Mouse (Mus musculus): ENCODE measurements around the gene Sbk2. TPM values are rescaled to one million over a fixed set of nuclear protein-coding genes. Genes with fewer than 3 reads are reported as not detected.
A peak's percentile ranks its signal among the peaks of the same experiment; 100 is the strongest.

Sbk2 gene
- polyA plus RNA-seq, 1 experiment from 2014 or later, result not detected

DNA sequence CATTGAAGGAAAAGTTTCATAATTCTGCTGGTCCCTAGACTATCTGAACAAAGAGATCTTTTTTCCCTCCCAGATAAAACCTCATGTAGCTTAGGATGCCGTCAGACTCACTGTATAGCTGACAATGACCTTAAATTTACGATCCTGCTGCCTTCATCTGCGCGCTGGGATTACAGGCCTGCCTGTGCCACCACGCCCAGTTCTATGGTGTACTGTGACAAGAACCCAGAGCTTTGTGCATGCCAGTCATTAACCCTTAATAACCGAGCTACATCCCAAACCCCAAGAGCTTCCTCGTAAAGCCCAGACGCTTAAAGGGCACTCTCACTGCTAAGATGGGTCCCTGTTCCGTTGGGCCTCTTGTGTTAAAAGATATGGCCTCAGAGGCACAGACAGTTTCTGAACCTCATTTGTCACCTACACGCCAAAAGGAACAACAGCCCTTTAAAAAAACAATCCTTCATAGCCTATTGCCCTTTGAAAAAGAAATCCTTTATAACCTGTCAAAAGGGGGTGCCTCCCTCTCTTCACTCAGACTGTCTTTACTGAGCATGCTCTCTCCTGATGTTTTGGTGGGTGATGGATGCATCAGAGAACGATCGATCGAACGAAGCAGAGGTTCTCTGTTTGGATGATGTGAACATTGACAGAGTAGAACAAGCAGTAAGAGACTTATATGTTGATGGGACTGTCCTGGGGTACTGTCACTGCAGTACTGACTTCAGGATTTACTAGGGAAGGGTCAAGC is 48.4 kb downstream of the Sbk2 start:
- H3K27ac ChIP-seq (ENCODE audit: low read depth, low read length), result peak overlapping the region; percentile 81
- peak; percentile 23 for ATAC-seq (replicated peaks; ENCODE audit: low FRiP score)
- H3K4me1 ChIP-seq (replicated peaks; ENCODE audit: control insufficient read depth, insufficient read depth, low read length), result peaks cover 8% of the 10 kb centered on the region; the same call in 1 of the 2 replicates
- peak overlapping the region; percentile 70 for H3K4me3 ChIP-seq (ENCODE audit: low read depth, low read length)
- H3K4me2 ChIP-seq (ENCODE audit: low read depth, low read length, severe bottlenecking), result peak overlapping the region; percentile 90
- H3K9ac ChIP-seq (ENCODE audit: low read length), result peak overlapping the region; percentile 94
- peak; percentile 53 for DNase-seq (ENCODE audit: low spot score)
- 25% methylated on average over 14 of the region's 14 CpGs for WGBS
- H3K9me3 ChIP-seq (ENCODE audit: control insufficient read depth, low read length), result no peaks in the 10 kb centered on the region
- H3K36me3 ChIP-seq (ENCODE audit: control insufficient read depth, insufficient read depth, low read length), result peaks cover 4% of the 10 kb centered on the region; the same call in 1 of the 2 replicates
- no peaks in the 10 kb centered on the region for H3K27me3 ChIP-seq (ENCODE audit: control insufficient read depth, insufficient read depth, low read length)

DNA sequence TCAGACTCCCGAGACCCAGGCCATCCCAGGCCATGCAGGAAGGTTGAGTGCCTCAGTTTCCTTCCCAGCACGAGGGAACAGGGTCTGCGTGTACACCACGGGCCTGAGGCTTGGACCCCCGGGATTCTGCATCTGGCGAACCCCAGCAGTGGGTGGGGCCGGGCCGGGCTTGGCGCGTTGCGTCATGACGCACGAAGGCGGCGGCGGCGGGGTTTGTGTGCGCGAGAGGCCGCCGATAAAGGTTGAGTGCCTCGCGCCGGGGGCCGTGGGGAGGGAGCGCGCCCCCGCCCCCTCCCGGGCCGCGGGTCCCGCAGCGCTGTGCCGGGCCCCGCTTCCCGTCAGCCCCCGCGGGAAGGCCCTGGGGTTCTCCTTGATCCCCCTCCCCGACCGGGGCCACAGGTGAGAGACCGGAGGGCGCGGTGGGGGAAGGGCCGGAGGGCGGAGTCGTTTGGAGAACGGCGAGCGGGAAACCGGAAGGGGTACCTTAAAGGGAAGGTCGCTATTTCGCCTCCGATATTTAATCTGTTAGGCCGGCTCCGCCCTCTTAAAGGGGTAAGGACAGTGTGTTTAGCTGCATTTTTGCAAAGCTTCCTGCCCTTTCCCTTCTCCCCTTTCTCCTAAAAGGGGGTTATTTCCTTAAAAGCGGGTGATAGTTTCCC is 49.1 kb downstream of the Sbk2 start, which contains the start of gene Zfp628:
TSS of gene Zfp628 (plus strand) at position 211 of the 659 bp plus-strand sequence.
- H3K9me3 ChIP-seq (ENCODE audit: control insufficient read depth, low read length), result no peaks in the 10 kb centered on the region
- peaks cover 7% of the 10 kb centered on the region; the same call in 1 of the 2 replicates for H3K4me1 ChIP-seq (replicated peaks; ENCODE audit: control insufficient read depth, insufficient read depth, low read length)
- H3K27ac ChIP-seq (ENCODE audit: low read depth, low read length), result peak within 1 kb of the TSS; percentile 81
- H3K4me3 ChIP-seq (ENCODE audit: low read depth, low read length), result peak within 1 kb of the TSS; percentile 70
- peak within 1 kb of the TSS; percentile 94 for H3K9ac ChIP-seq (ENCODE audit: low read length)
- no peaks in the 10 kb centered on the region for H3K27me3 ChIP-seq (ENCODE audit: control insufficient read depth, insufficient read depth, low read length)
- peak within 1 kb of the TSS; percentile 90 for H3K4me2 ChIP-seq (ENCODE audit: low read depth, low read length, severe bottlenecking)
- peaks cover 3% of the 10 kb centered on the region; the same call in 1 of the 2 replicates for H3K36me3 ChIP-seq (ENCODE audit: control insufficient read depth, insufficient read depth, low read length)
- WGBS, result under 1% methylated on average over 56 of the region's 56 CpGs
- peak; percentile 96 for DNase-seq (ENCODE audit: low spot score)
- peak; percentile 91 for ATAC-seq (replicated peaks; ENCODE audit: low FRiP score)

DNA sequence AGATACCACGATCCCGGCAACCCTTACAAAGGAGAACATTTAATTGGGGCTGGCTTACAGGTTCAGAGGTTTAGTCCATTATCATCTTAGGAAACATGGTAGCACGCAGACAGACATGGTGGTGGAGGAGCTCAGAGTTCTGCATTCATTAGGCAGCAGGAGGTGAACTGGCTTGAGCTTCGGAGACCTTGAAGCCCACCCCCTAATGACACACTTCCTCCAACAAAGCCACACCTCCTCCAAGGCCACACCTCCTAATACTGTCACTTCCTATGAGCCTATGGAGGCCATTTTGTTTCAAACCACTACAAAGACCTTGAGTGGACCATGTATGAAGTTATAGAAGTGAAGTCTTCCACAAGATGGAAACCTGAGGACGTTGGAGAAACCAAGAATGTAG is 52.0 kb downstream of the Sbk2 start:
- H3K27me3 ChIP-seq (ENCODE audit: control insufficient read depth, insufficient read depth, low read length), result no peaks in the 10 kb centered on the region
- H3K4me2 ChIP-seq (ENCODE audit: low read depth, low read length, severe bottlenecking), result no peak overlapping the region
- ATAC-seq (replicated peaks; ENCODE audit: low FRiP score), result no peak
- WGBS, result 62% methylated on average over 5 of the region's 5 CpGs
- no peak overlapping the region for H3K4me3 ChIP-seq (ENCODE audit: low read depth, low read length)
- no peak for DNase-seq (ENCODE audit: low spot score)
- H3K9ac ChIP-seq (ENCODE audit: low read length), result no peak overlapping the region
- H3K27ac ChIP-seq (ENCODE audit: low read depth, low read length), result no peak overlapping the region
- no peaks in the 10 kb centered on the region for H3K36me3 ChIP-seq (ENCODE audit: control insufficient read depth, insufficient read depth, low read length)
- no peaks in the 10 kb centered on the region for H3K9me3 ChIP-seq (ENCODE audit: control insufficient read depth, low read length)
- peaks cover 7% of the 10 kb centered on the region; the same call in 1 of the 2 replicates for H3K4me1 ChIP-seq (replicated peaks; ENCODE audit: control insufficient read depth, insufficient read depth, low read length)

GRCm38 (mm10) chr7:4911561-4911960 is 52.6 kb downstream of the Sbk2 start:
- Histone ChIP-seq H3K9me3 (ENCODE audit: control insufficient read depth, low read length) (no peaks in the 10 kb centered on the region), H3K27me3 (ENCODE audit: control insufficient read depth, insufficient read depth, low read length) (no peaks in the 10 kb centered on the region), H3K4me1 (replicated peaks; ENCODE audit: control insufficient read depth, insufficient read depth, low read length) (peaks cover 8% of the 10 kb centered on the region), H3K9ac (ENCODE audit: low read length) (no peak overlapping the region), H3K4me3 (ENCODE audit: low read depth, low read length) (no peak overlapping the region), H3K36me3 (ENCODE audit: control insufficient read depth, insufficient read depth, low read length) (no peaks in the 10 kb centered on the region), H3K4me2 (ENCODE audit: low read depth, low read length, severe bottlenecking) (no peak overlapping the region), H3K27ac (ENCODE audit: low read depth, low read length) (no peak overlapping the region)
- WGBS, result 36% methylated on average over 9 of the region's 9 CpGs
- ATAC-seq (replicated peaks; ENCODE audit: low FRiP score), result no peak
- peak; percentile 87 for DNase-seq (ENCODE audit: low spot score)

DNA sequence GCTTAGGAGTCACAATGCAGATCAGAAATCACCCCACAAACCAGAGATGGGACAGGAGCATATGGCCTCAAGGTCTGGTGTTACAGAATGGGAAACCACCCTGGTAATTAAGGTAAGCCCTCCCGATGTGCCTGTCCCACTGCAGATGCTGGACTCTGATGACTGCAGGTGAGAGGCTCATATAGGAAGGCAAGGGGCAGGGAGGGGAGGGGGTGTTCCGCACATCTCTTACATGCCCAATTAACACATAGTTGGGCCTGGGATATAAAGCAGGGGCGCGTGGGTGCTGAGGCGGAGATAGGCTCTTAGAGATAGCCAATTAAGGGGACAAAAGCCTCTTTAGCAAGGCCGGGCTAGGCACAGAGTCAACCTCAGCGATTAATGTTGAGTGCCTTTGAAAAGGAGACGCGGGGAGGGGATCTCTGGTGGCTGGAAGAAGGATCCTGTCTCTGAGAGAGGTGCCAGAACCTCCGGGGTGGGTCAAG is 57.7 kb downstream of the Sbk2 start, which contains the start of gene Gm36210:
TSS of gene Gm36210 (minus strand) at position 51 of the 485 bp plus-strand sequence.
- Histone ChIP-seq H3K4me2 (ENCODE audit: low read depth, low read length, severe bottlenecking) (no peak within 1 kb of the TSS), H3K4me1 (replicated peaks; ENCODE audit: control insufficient read depth, insufficient read depth, low read length) (peaks cover 6% of the 10 kb centered on the region), H3K36me3 (ENCODE audit: control insufficient read depth, insufficient read depth, low read length) (no peaks in the 10 kb centered on the region), H3K9ac (ENCODE audit: low read length) (peak within 1 kb of the TSS; percentile 32), H3K4me3 (ENCODE audit: low read depth, low read length) (no peak within 1 kb of the TSS), H3K27ac (ENCODE audit: low read depth, low read length) (peak within 1 kb of the TSS; percentile 53; the same call in 1 of the 2 replicates), H3K27me3 (ENCODE audit: control insufficient read depth, insufficient read depth, low read length) (no peaks in the 10 kb centered on the region), H3K9me3 (ENCODE audit: control insufficient read depth, low read length) (no peaks in the 10 kb centered on the region; the same call in 1 of the 2 replicates)
- no peak for DNase-seq (ENCODE audit: low spot score)
- WGBS, result 12% methylated on average over 10 of the region's 10 CpGs
- ATAC-seq (replicated peaks; ENCODE audit: low FRiP score), result peak; percentile 73

- no peaks in the 10 kb centered on the region for H3K36me3 ChIP-seq (ENCODE audit: control insufficient read depth, insufficient read depth, low read length)
- DNase-seq (ENCODE audit: low spot score), result no peak
- WGBS, result 66% methylated on average over 9 of the region's 9 CpGs
- no peak overlapping the region for H3K4me2 ChIP-seq (ENCODE audit: low read depth, low read length, severe bottlenecking)
- no peak overlapping the region for H3K9ac ChIP-seq (ENCODE audit: low read length)
- H3K27ac ChIP-seq (ENCODE audit: low read depth, low read length), result no peak overlapping the region
- H3K9me3 ChIP-seq (ENCODE audit: control insufficient read depth, low read length), result peaks cover 4% of the 10 kb centered on the region
- peaks cover 9% of the 10 kb centered on the region for H3K4me1 ChIP-seq (replicated peaks; ENCODE audit: control insufficient read depth, insufficient read depth, low read length)
- no peak overlapping the region for H3K4me3 ChIP-seq (ENCODE audit: low read depth, low read length)
- ATAC-seq (replicated peaks; ENCODE audit: low FRiP score), result no peak
- peaks cover 7% of the 10 kb centered on the region; the same call in 1 of the 2 replicates for H3K27me3 ChIP-seq (ENCODE audit: control insufficient read depth, insufficient read depth, low read length)
These were observed 61.8 kb downstream of the Sbk2 start for GRCm38 (mm10) chr7:4902404-4902803.

- H3K36me3 ChIP-seq (ENCODE audit: control insufficient read depth, insufficient read depth, low read length), result no peaks in the 10 kb centered on the region
- no peak overlapping the region for H3K4me2 ChIP-seq (ENCODE audit: low read depth, low read length, severe bottlenecking)
- H3K27me3 ChIP-seq (ENCODE audit: control insufficient read depth, insufficient read depth, low read length), result peaks cover 7% of the 10 kb centered on the region; the same call in 1 of the 2 replicates
- 39% methylated on average over 8 of the region's 8 CpGs for WGBS
- ATAC-seq (replicated peaks; ENCODE audit: low FRiP score), result no peak
- peaks cover 4% of the 10 kb centered on the region for H3K9me3 ChIP-seq (ENCODE audit: control insufficient read depth, low read length)
- no peak overlapping the region for H3K9ac ChIP-seq (ENCODE audit: low read length)
- no peak overlapping the region for H3K27ac ChIP-seq (ENCODE audit: low read depth, low read length)
- H3K4me1 ChIP-seq (replicated peaks; ENCODE audit: control insufficient read depth, insufficient read depth, low read length), result peaks cover 2% of the 10 kb centered on the region; the same call in 1 of the 2 replicates
- DNase-seq (ENCODE audit: low spot score), result peak; percentile 74
- H3K4me3 ChIP-seq (ENCODE audit: low read depth, low read length), result no peak overlapping the region
These were observed 63.0 kb downstream of the Sbk2 start for GRCm38 (mm10) chr7:4901171-4901570.

DNA sequence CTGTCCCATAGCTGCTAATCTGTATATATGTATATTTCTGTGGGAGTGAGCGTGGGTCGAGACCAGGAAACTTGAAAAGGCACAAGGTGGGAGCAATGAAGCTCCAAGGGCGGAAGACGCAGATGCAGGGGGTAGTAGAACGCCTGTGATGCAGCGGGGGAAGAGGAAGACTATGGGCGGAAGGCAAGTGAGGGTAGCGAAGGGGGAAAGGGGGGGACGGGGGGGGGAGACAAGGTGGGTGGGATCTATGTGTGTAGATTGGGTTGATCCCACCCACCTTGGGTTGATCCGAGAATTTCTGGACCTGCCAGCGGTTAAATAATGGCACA is 63.7 kb downstream of the Sbk2 start:
- no peak for DNase-seq (ENCODE audit: low spot score)
- Histone ChIP-seq H3K27ac (ENCODE audit: low read depth, low read length) (no peak overlapping the region), H3K36me3 (ENCODE audit: control insufficient read depth, insufficient read depth, low read length) (no peaks in the 10 kb centered on the region), H3K27me3 (ENCODE audit: control insufficient read depth, insufficient read depth, low read length) (peaks cover 7% of the 10 kb centered on the region; the same call in 1 of the 2 replicates), H3K9ac (ENCODE audit: low read length) (no peak overlapping the region), H3K4me1 (replicated peaks; ENCODE audit: control insufficient read depth, insufficient read depth, low read length) (0 out of 2 replicates have a peak, but pooled peaks cover 2% of the 10 kb centered on the region), H3K4me3 (ENCODE audit: low read depth, low read length) (no peak overlapping the region), H3K4me2 (ENCODE audit: low read depth, low read length, severe bottlenecking) (no peak overlapping the region), H3K9me3 (ENCODE audit: control insufficient read depth, low read length) (peaks cover 4% of the 10 kb centered on the region)
- 15% methylated on average over 11 of the region's 11 CpGs for WGBS
- ATAC-seq (replicated peaks; ENCODE audit: low FRiP score), result no peak

Data from forebrain, embryonic 11.5 days (tissue).